Mouse (Mus musculus) forebrain, embryonic 16.5 days (tissue): ENCODE measurements around the gene Dpf3. TPM values are rescaled to one million over a fixed set of nuclear protein-coding genes. Genes with fewer than 3 reads are reported as not detected.

ENCODE experiments used
- ATAC-seq: fragments of 200-750 bp; cut with Nextera tagmentation; 2 replicates; pipeline ENCODE4 v1.8.0; 2017; ENCODE audit warnings: mild to moderate bottlenecking, moderate library complexity
- H3K27ac ChIP-seq: fragments of 300-500 bp; sonication (generic); 2 replicates; pipeline ENCODE4 v1.5.1; 2014; ENCODE audit warnings: low read length, control low read depth
- H3K27me3 ChIP-seq: fragments of 300-500 bp; sonication (generic); replicated peaks from 2 replicates; pipeline ENCODE4 v1.6.1; 2014; ENCODE audit warnings: low read length; ENCODE audit not compliant: control insufficient read depth, insufficient read depth
- H3K36me3 ChIP-seq: fragments of 300-500 bp; sonication (generic); 2 replicates; pipeline ENCODE4 v1.6.1; 2014; ENCODE audit not compliant: control insufficient read depth, insufficient read depth
- H3K4me1 ChIP-seq: fragments of 300-500 bp; sonication (generic); replicated peaks from 2 replicates; pipeline ENCODE4 v1.6.1; 2014; ENCODE audit warnings: low read length; ENCODE audit not compliant: control insufficient read depth, insufficient read depth
- H3K4me2 ChIP-seq: fragments of 300-500 bp; sonication (generic); 2 replicates; pipeline ENCODE4 v1.6.1; 2014; ENCODE audit warnings: mild to moderate bottlenecking, low read length, control low read depth
- H3K4me3 ChIP-seq: fragments of 300-500 bp; sonication (generic); replicated peaks from 2 replicates; pipeline ENCODE4 v1.5.1; 2014; ENCODE audit warnings: mild to moderate bottlenecking, low read length, control low read depth
- H3K9ac ChIP-seq: fragments of 300-500 bp; sonication (generic); replicated peaks from 2 replicates; pipeline ENCODE4 v1.6.1; 2014; ENCODE audit warnings: low read depth, low read length, control low read depth
- H3K9me3 ChIP-seq: fragments of 300-500 bp; sonication (generic); 2 replicates; pipeline ENCODE4 v1.6.1; 2016; ENCODE audit warnings: low read length; ENCODE audit not compliant: control insufficient read depth
- WGBS: fragments of 180-500 bp; shearing (Covaris S2); extraction: QIAGEN DNeasy Blood & Tissue Kit; methylation state at CpG from one replicate; pipeline ENCODE4 v1.1.7; 2014; 5-methylcytosine and 5-hydroxymethylcytosine counted together
- polyA plus RNA-seq: library from polyadenylated mRNA; unstranded; fragments of >200 nt; fragmentation: Nextera tagmentation; extraction: Ambion mirVana; gene quantifications from 2 replicates; pipeline ENCODE4 v1.2.1, GENCODE M21; 2015

Dpf3 gene
- polyA plus RNA-seq, 1 experiment from 2014 or later, result 10.3 TPM

DNA sequence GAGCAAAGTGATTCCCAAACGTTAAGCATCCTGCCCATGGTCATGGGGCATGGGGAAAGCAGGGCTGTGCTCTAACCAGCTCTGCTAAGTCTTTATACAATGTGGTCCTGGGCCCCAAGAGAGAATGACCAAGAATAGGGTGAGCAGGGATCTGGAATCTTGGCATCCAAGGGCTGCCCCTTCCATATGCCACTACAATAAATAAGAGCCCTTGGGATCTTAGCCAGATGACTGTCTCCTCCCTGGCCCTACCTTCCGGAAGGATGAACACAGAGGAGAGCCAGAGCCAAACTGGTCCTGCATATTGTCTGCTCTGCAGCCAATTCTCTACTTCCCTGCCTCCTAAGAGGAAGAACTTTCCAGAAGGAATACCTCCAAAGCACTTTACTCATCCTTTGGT is 238.9 kb downstream of the Dpf3 start:
- Histone ChIP-seq H3K4me1 (no peaks in the 10 kb centered on the region), H3K9ac (no peak overlapping the region), H3K4me3 (no peak overlapping the region), H3K9me3 (no peaks in the 10 kb centered on the region), H3K27me3 (no peaks in the 10 kb centered on the region), H3K4me2 (no peak overlapping the region), H3K36me3 (no peaks in the 10 kb centered on the region), H3K27ac (no peak overlapping the region)
- WGBS, result 66% methylated on average over 2 of the region's 2 CpGs
- no peak for ATAC-seq

- no peak overlapping the region for H3K4me3 ChIP-seq
- no peaks in the 10 kb centered on the region for H3K4me1 ChIP-seq
- ATAC-seq, result no peak
- WGBS, result 81% methylated on average over 3 of the region's 3 CpGs
- H3K4me2 ChIP-seq, result no peak overlapping the region
- H3K27ac ChIP-seq, result no peak overlapping the region
- H3K36me3 ChIP-seq, result no peaks in the 10 kb centered on the region
- H3K9me3 ChIP-seq, result no peaks in the 10 kb centered on the region
- H3K27me3 ChIP-seq, result no peaks in the 10 kb centered on the region
- H3K9ac ChIP-seq, result no peak overlapping the region
These were observed 239.8 kb downstream of the Dpf3 start for GRCm38 (mm10) chr12:83247669-83248068.

GRCm38 (mm10) chr12:83241022-83241421 is 246.5 kb downstream of the Dpf3 start:
- WGBS, result 57% methylated on average over 3 of the region's 3 CpGs
- Histone ChIP-seq H3K27ac (no peak overlapping the region), H3K4me2 (no peak overlapping the region)

DNA sequence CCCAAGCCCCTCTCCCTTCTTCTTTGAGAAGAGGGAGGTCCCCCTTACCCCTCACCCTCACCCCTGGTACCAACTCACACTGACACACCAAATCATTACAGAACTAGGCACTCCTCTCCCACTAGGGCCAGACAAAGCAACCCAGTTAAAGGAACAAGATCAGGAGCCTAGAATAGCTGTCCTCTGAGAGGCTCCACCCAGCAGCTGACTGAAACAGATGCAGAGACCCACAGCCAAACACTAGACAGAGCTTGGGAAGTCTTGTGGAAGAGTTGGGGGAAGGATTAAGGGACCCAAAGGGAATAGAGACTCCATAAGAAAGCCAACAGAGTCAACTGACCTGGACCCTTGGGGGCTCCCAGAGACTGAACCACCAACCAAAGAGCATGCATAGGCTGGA is 246.9 kb downstream of the Dpf3 start:
- Histone ChIP-seq H3K4me1 (no peaks in the 10 kb centered on the region), H3K27ac (no peak overlapping the region), H3K4me3 (no peak overlapping the region), H3K9ac (no peak overlapping the region), H3K9me3 (no peaks in the 10 kb centered on the region), H3K4me2 (no peak overlapping the region), H3K27me3 (no peaks in the 10 kb centered on the region), H3K36me3 (no peaks in the 10 kb centered on the region)
- ATAC-seq, result no peak

More at GRCm38 (mm10) chr12:83241022-83241421, 246.5 kb downstream of the Dpf3 start:
- no peak for ATAC-seq
- no peaks in the 10 kb centered on the region for H3K36me3 ChIP-seq
- H3K4me3 ChIP-seq, result no peak overlapping the region
- H3K9ac ChIP-seq, result no peak overlapping the region
- H3K4me1 ChIP-seq, result no peaks in the 10 kb centered on the region
- H3K9me3 ChIP-seq, result no peaks in the 10 kb centered on the region
- H3K27me3 ChIP-seq, result no peaks in the 10 kb centered on the region

DNA sequence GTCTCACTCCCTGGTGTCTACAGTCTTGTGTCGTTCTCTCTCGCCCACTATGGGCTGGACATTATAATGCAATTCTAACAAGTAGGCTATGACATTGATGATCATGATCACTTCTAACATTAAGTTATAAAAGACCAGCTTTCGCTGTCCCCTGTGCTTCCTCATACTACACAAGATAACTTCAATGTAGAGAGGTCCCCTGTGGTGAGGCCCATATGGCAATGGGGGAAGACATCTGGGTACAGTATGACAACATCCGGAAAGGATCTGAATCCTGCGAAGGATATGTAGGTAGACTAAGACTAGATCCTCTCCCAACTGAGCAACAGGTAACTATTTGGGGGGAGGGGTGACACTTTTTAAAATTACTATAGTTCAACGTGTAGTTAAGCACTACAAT is 251.7 kb downstream of the Dpf3 start:
- H3K27me3 ChIP-seq, result no peaks in the 10 kb centered on the region
- ATAC-seq, result no peak
- no peaks in the 10 kb centered on the region for H3K9me3 ChIP-seq
- WGBS, result 93% methylated on average over 6 of the region's 6 CpGs
- no peak overlapping the region for H3K9ac ChIP-seq
- no peak overlapping the region for H3K27ac ChIP-seq
- H3K36me3 ChIP-seq, result no peaks in the 10 kb centered on the region
- no peak overlapping the region for H3K4me2 ChIP-seq
- H3K4me1 ChIP-seq, result no peaks in the 10 kb centered on the region
- no peak overlapping the region for H3K4me3 ChIP-seq

DNA sequence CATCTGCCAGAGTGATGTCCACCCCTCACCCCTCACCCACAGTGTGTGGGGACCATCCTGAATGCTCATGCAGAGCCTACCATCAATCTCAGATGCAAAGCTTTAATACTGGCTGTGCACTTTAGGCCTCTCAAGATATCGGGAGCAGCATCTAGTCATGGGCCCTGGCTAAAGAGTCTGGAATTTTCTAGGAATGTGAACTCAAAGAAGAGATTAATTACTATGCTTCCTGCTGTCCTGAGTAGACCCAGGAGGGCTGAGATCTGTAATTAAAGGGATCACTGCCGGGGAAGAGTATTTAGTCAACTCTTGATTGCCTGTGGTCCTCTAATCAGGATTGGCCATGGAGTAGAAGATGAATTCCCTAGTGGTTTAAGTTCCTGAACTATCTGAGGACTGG is 252.5 kb downstream of the Dpf3 start:
- no peak overlapping the region for H3K4me3 ChIP-seq
- H3K4me2 ChIP-seq, result no peak overlapping the region
- H3K27ac ChIP-seq, result no peak overlapping the region
- H3K36me3 ChIP-seq, result no peaks in the 10 kb centered on the region
- ATAC-seq, result no peak
- no peaks in the 10 kb centered on the region for H3K4me1 ChIP-seq
- H3K27me3 ChIP-seq, result no peaks in the 10 kb centered on the region
- H3K9ac ChIP-seq, result no peak overlapping the region
- WGBS, result 55% methylated on average over 2 of the region's 2 CpGs
- no peaks in the 10 kb centered on the region for H3K9me3 ChIP-seq

GRCm38 (mm10) chr12:83233651-83234050 is 253.9 kb downstream of the Dpf3 start:
- H3K27ac ChIP-seq, result no peak overlapping the region
- H3K9ac ChIP-seq, result no peak overlapping the region
- no peak overlapping the region for H3K4me2 ChIP-seq
- no peak overlapping the region for H3K4me3 ChIP-seq
- no peaks in the 10 kb centered on the region for H3K27me3 ChIP-seq
- H3K36me3 ChIP-seq, result no peaks in the 10 kb centered on the region
- no peaks in the 10 kb centered on the region for H3K9me3 ChIP-seq
- H3K4me1 ChIP-seq, result no peaks in the 10 kb centered on the region
- no peak for ATAC-seq
- 23% methylated on average over 7 of the region's 7 CpGs for WGBS

DNA sequence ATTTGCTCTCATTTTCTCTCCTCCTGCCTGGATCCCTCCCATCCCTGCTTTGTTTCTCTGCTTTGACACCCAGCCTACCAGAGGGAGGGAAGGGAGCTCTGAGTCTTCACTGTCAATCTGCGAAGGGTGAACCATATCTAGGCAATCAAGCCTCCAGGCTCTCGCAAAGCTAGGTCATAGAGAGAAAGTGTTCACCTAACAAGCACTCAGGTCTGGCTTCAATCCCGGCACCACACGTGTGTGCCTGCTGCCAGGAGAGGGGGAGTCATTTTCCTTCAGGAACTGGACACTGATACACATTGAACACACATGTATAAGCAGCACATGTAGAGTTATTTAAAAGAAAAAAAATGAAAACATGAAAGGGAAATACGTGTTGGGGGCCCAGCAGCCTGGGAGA is 254.6 kb downstream of the Dpf3 start:
- Histone ChIP-seq H3K4me1 (no peaks in the 10 kb centered on the region), H3K36me3 (no peaks in the 10 kb centered on the region), H3K9me3 (no peaks in the 10 kb centered on the region), H3K27ac (no peak overlapping the region), H3K4me2 (no peak overlapping the region), H3K27me3 (no peaks in the 10 kb centered on the region), H3K4me3 (no peak overlapping the region), H3K9ac (no peak overlapping the region)
- no peak for ATAC-seq
- WGBS, result 55% methylated on average over 5 of the region's 5 CpGs

DNA sequence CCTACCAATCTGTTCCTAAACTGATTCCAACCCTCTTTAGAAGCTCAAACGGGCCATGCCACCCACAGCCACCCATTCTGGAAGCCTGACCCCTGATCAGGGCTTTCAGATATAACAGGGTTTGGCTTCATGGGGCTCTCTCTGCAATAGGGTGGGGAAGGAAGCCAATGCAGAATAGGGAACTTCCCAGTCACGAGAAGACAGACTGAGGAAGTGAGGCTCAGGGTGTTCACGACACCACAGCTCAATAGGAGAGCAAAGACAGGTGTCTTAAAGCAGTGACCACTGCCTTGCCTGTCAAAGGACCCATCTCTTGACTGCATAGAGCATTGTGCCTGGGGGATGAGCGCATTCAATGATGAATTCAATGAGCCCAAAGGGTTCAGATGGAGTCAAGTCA is 256.3 kb downstream of the Dpf3 start:
- ATAC-seq, result no peak
- Histone ChIP-seq H3K9ac (no peak overlapping the region), H3K27me3 (no peaks in the 10 kb centered on the region), H3K9me3 (no peaks in the 10 kb centered on the region), H3K4me2 (no peak overlapping the region), H3K36me3 (no peaks in the 10 kb centered on the region), H3K4me1 (no peaks in the 10 kb centered on the region), H3K4me3 (no peak overlapping the region), H3K27ac (no peak overlapping the region)
- WGBS, result 87% methylated on average over 4 of the region's 4 CpGs

- no peak for ATAC-seq
- Histone ChIP-seq H3K9ac (no peak overlapping the region), H3K27ac (no peak overlapping the region), H3K4me3 (no peak overlapping the region), H3K9me3 (no peaks in the 10 kb centered on the region), H3K36me3 (no peaks in the 10 kb centered on the region), H3K27me3 (no peaks in the 10 kb centered on the region), H3K4me1 (no peaks in the 10 kb centered on the region), H3K4me2 (no peak overlapping the region)
- WGBS, result 90% methylated on average over 6 of the region's 6 CpGs
These were observed 257.8 kb downstream of the Dpf3 start for GRCm38 (mm10) chr12:83229683-83230082.
